Mouse (Mus musculus): ENCODE results near the gene Brip1.

DNA sequence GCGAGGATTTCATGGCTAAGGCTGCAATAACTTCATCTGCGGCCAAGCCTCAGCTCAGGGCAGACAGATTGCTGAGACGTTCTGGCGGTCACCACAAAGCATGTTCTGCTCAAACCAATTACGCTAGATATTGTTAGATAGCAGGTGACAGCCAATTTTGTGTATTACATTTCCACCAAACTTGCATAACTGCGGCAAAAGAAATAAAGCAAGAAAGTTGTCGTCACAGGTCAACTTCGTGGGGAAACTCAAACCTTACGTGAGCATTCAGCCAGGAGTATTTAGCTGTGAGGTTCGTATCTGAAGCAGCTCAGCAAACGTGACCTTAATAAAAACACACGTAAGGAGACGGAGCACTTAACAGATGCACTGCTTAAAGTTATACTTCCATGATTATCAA is 162.3 kb downstream of the Brip1 start:
- TF ChIP-seq CTCF (IDR thresholded peaks at IDR 0.05; ENCODE audit: low read depth, low read length): no peak
- no peak for TF ChIP-seq POLR2A (IDR thresholded peaks at IDR 0.05; ENCODE audit: borderline replicate concordance, low read depth, low read length)
